Mouse (Mus musculus) left cerebral cortex, postnatal 4 days (tissue): ENCODE measurements around the gene Cpsf2. TPM values are rescaled to one million over a fixed set of nuclear protein-coding genes. Genes with fewer than 3 reads are reported as not detected.

ENCODE experiments used
- DNase-seq: peaks from one replicate; pipeline ENCODE4 v3.0.0-alpha.2; 2022
- intact Hi-C: fragments of 180-260 bp; cut with DNase I; formaldehyde crosslinking; loops from one replicate; pipeline ENCODE4 v1.15.1; 2025
- total RNA-seq, 2 experiments: library from RNA; stranded (reverse); gene quantifications; 2 replicates each; pipeline ENCODE4 v1.2.3; 2021

The Cpsf2 gene
- total RNA-seq, 2 experiments from 2014 or later: 37.5 to 40.5 TPM

- intact Hi-C loops: no loop called here
- DNase-seq: no peak
Measured at GRCm38 (mm10) chr12:101979213-101979750, 3.5 kb downstream of the Cpsf2 start.

- intact Hi-C loops: loop anchor here (5.0 to 10.0 kb wide), 2 partner anchors 407 to 485 kb away; partner anchors contain the start of gene Golga5
- no peak for DNase-seq
Measured at GRCm38 (mm10) chr12:101980266-101980665, 4.5 kb downstream of the Cpsf2 start.

GRCm38 (mm10) chr12:101981559-101981958 lies 5.8 kb downstream of the Cpsf2 start:
- no peak for DNase-seq
- intact Hi-C loops: loop anchor here (5.0 to 10.0 kb wide), 2 partner anchors 406 to 483 kb away; partner anchors contain the start of gene Golga5

- DNase-seq: no peak
- intact Hi-C loops: loop anchor here (5.0 to 10.0 kb wide), 2 partner anchors 404 to 482 kb away; partner anchors contain the start of gene Golga5
Measured at GRCm38 (mm10) chr12:101982977-101983376, 7.2 kb downstream of the Cpsf2 start.

- intact Hi-C loops: loop anchor here (5.0 to 10.0 kb wide), 2 partner anchors 142 to 480 kb away; partner anchors contain the start of genes Golga5 and Slc24a4
- DNase-seq: no peak
Measured at GRCm38 (mm10) chr12:101985110-101985509, 9.3 kb downstream of the Cpsf2 start.

DNA sequence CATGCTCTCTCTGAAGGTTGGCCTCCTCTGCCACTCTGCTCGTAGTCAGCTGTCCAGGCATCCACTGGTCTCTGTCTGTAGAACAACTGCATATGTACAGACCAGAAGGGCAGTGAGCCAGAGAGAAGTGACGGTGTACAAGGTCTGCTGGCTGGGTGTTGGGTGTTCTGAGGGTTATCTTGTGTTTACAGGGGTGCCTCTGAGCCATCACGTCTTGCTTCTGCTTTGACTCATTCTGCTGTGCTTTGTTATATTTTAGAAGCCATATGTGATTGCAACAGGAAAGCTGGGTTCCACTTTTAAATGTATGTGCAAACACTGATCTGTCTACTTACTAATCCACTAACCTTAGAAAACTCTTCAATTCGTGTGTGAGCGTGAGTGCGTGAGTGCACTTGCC lies 11.9 kb downstream of the Cpsf2 start:
- no peak for DNase-seq
- intact Hi-C loops: loop anchor here (5.0 to 10.0 kb wide), 2 partner anchors 140 to 477 kb away; partner anchors contain the start of genes Golga5 and Slc24a4

- intact Hi-C loops: no loop called here
- no peak for DNase-seq
Measured at GRCm38 (mm10) chr12:101994576-101995467, 19.0 kb downstream of the Cpsf2 start.

GRCm38 (mm10) chr12:101998929-101999328 lies 23.1 kb downstream of the Cpsf2 start:
- DNase-seq: no peak
- intact Hi-C loops: no loop called here

GRCm38 (mm10) chr12:102000785-102001184 lies 25.0 kb downstream of the Cpsf2 start:
- DNase-seq: no peak
- intact Hi-C loops: no loop called here

GRCm38 (mm10) chr12:102008111-102008977 lies 32.6 kb downstream of the Cpsf2 start:
- intact Hi-C loops: loop anchor here (5.0 kb wide), 1 partner anchor 379 kb away; no protein-coding TSS in a partner anchor
- no peak for DNase-seq

GRCm38 (mm10) chr12:102009551-102009950 lies 33.8 kb downstream of the Cpsf2 start:
- intact Hi-C loops: loop anchor here (5.0 kb wide), 1 partner anchor 378 kb away; no protein-coding TSS in a partner anchor
- no peak for DNase-seq

- no peak for DNase-seq
- intact Hi-C loops: no loop called here
Measured at GRCm38 (mm10) chr12:102014411-102014810, 38.6 kb downstream of the Cpsf2 start.

GRCm38 (mm10) chr12:102015127-102015526 lies 39.3 kb downstream of the Cpsf2 start:
- intact Hi-C loops: no loop called here

DNA sequence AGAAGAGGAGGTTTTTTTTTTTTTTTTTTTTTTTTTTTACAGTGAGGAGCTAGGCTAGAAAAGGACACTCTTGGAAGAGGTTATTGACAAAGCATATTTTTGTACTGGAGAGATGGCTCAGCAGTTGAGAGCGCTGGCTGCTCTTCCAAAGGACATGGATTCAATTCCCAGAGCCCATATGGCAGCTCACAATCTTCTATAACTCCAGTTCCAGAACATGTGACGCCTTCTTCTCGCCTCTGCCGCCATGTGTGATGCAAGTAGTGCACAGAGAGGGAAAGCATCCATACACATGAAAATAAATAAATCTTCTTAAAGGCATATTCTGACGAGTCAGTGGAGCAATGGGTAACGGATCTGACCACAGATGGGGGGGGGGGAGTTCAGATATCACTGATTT lies 46.1 kb downstream of the Cpsf2 start:
- DNase-seq: no peak
- intact Hi-C loops: no loop called here

More at GRCm38 (mm10) chr12:102015127-102015526, 39.3 kb downstream of the Cpsf2 start:
- DNase-seq: no peak

DNA sequence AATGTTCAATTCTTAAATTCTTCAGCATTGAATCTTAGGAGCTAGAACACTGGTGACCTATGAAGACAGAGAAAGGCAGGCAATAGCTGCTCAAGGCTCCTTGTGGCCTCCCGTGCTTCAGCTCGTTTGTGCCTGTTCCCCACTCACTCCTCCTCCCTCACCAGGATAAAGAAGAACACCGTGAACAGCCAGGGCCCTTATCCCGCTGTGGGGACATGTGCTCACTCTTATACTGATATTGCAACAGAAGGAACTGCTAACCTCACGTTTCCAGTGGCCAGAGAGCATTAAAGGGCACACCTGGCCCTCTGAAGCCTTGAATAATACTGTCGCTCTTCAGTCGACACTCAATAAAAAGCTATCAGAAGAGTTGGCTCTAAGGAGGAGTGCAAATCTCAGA lies 53.4 kb downstream of the Cpsf2 start:
- no peak for DNase-seq
- intact Hi-C loops: no loop called here

DNA sequence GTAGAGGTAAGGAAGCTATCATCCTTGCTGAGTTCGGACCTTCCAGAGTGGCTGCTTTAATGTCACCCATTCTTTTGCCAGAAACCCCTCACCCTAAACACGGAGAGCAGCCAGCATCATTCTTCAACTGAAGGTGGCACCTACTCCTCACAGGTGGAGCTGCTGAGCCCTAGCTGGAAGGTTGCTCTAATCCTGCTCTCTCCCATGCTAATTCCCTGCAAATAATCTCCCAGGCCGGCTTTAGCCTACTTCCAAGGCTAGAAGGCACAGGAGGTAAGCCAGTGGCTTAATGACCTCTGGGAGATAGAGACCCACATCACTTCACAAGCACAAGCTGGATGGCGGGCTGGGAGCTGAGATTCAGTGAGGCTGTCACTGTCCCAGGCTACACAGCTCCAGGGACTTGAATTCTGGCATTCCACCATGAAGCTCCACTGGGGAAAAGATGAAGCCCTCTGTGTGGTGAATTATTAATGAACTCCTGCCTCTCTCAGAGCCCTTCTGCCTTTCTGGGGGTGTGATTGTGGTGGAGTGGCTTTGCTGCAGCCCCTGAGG lies 54.2 kb downstream of the Cpsf2 start:
- intact Hi-C loops: no loop called here

DNA sequence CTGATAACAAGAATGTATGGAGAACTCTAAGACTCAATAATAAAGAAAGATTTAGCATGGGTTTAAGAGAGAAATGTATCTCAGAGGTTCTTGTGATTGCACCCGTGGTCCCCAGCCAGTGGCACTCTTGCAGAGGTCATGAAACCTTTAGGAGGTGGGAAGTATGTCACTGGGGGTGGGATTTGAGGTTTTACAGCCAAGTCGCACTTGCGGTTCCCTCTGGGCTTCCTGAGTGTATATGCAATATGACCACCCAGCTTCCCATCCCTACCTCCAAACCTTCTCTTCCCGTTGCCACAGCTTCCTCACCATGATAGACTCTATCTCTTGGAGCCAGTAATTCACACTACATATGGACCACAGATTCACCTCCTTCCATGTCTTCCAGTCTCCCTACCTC lies 59.1 kb downstream of the Cpsf2 start:
- DNase-seq: no peak
- intact Hi-C loops: no loop called here

More for the DNA sequence above, 54.2 kb downstream of the Cpsf2 start:
- no peak for DNase-seq

GRCm38 (mm10) chr12:102039861-102040260 lies 64.1 kb downstream of the Cpsf2 start:
- intact Hi-C loops: no loop called here
- DNase-seq: no peak

- intact Hi-C loops: no loop called here
- DNase-seq: no peak
Measured at GRCm38 (mm10) chr12:102041699-102042098, 65.9 kb downstream of the Cpsf2 start.

GRCm38 (mm10) chr12:102042247-102042646 lies 66.5 kb downstream of the Cpsf2 start:
- intact Hi-C loops: no loop called here
- DNase-seq: no peak
